Mouse (Mus musculus) MEL (cell line): ENCODE measurements around the gene Szrd1. TPM values are rescaled to one million over a fixed set of nuclear protein-coding genes. Genes with fewer than 3 reads are reported as not detected.

ENCODE experiments used
- DNase-seq: peaks from one replicate; pipeline ENCODE4 v3.0.0; 2011; ENCODE audit warnings: low read depth, low spot score
- H3K27ac ChIP-seq: 2 replicates; pipeline ENCODE4 v1.5.1; 2012; ENCODE audit warnings: low read depth, mild to moderate bottlenecking, control low read depth, low read length, moderate library complexity; ENCODE audit not compliant: control insufficient read depth
- H3K27me3 ChIP-seq, 2 experiments: fragments of 150-350 bp in 1 of 2; sonication (generic) in 1 of 2; 2 replicates each; pipeline ENCODE4 v1.6.1; 2012; ENCODE audit warnings: low read length in 2 of 2, mild to moderate bottlenecking in 2 of 2, improper control_type of control experiment in 1 of 2, moderate library complexity in 1 of 2; ENCODE audit not compliant: insufficient read depth in 2 of 2, control insufficient read depth in 1 of 2
- H3K36me3 ChIP-seq, 2 experiments: 2 replicates each; pipeline ENCODE4 v1.6.1; 2012 to 2014; ENCODE audit warnings: low read length in 2 of 2, improper control_type of control experiment in 1 of 2, inconsistent platforms in 1 of 2, mild to moderate bottlenecking in 1 of 2; ENCODE audit not compliant: insufficient read depth in 2 of 2, control insufficient read depth in 1 of 2
- H3K4me1 ChIP-seq, 2 experiments: fragments of 150-350 bp in 1 of 2; sonication (generic) in 1 of 2; 2 replicates each; pipeline ENCODE4 v1.6.1; 2012; ENCODE audit warnings: low read length in 2 of 2, improper control_type of control experiment in 1 of 2, mild to moderate bottlenecking in 1 of 2; ENCODE audit not compliant: insufficient read depth in 2 of 2, control insufficient read depth in 1 of 2
- H3K4me3 ChIP-seq, 2 experiments: fragments of 150-350 bp in 1 of 2; sonication (generic) in 1 of 2; 2 replicates each; pipeline ENCODE4 v1.5.1; 2012; ENCODE audit warnings: low read depth in 2 of 2, low read length in 2 of 2, mild to moderate bottlenecking in 2 of 2, moderate library complexity in 2 of 2, control low read depth in 1 of 2, improper control_type of control experiment in 1 of 2; ENCODE audit not compliant: control insufficient read depth in 1 of 2, insufficient read depth in 1 of 2
- H3K79me2 ChIP-seq: 2 replicates; pipeline ENCODE4 v1.6.1; 2012; ENCODE audit warnings: mild to moderate bottlenecking, low read length, moderate library complexity; ENCODE audit not compliant: control insufficient read depth, poor library complexity, insufficient read depth
- H3K9ac ChIP-seq: 2 replicates; pipeline ENCODE4 v1.6.1; 2012; ENCODE audit warnings: low read depth, mild to moderate bottlenecking, control low read depth, low read length, moderate library complexity; ENCODE audit not compliant: control insufficient read depth, poor library complexity, severe bottlenecking
- H3K9me3 ChIP-seq: fragments of 150-350 bp; sonication (generic); replicated peaks from 2 replicates; pipeline ENCODE4 v1.6.1; 2012; ENCODE audit warnings: mild to moderate bottlenecking, low read length, improper control_type of control experiment, moderate library complexity; ENCODE audit not compliant: insufficient read depth
- BHLHE40 ChIP-seq: IDR thresholded peaks from 2 replicates; pipeline ENCODE4 v1.6.1; 2012; ENCODE audit warnings: low read depth, mild to moderate bottlenecking, inconsistent platforms, low read length, improper control_type of control experiment, borderline replicate concordance
- CHD1 ChIP-seq: IDR thresholded peaks from 2 replicates; pipeline ENCODE4 v1.6.1; 2012; ENCODE audit warnings: low read depth, mild to moderate bottlenecking, inconsistent platforms, low read length, improper control_type of control experiment
- CHD2 ChIP-seq: IDR thresholded peaks from 2 replicates; pipeline ENCODE4 v1.6.1; 2011; ENCODE audit warnings: low read length, improper control_type of control experiment
- E2F4 ChIP-seq: IDR thresholded peaks from 2 replicates; pipeline ENCODE4 v1.6.1; 2011; ENCODE audit warnings: low read depth, low read length, improper control_type of control experiment, borderline replicate concordance
- ELF1 ChIP-seq: IDR thresholded peaks from 2 replicates; pipeline ENCODE4 v1.6.1; 2014; ENCODE audit warnings: low read depth, mild to moderate bottlenecking, inconsistent platforms, low read length, improper control_type of control experiment, moderate library complexity
- EP300 ChIP-seq, 2 experiments: IDR thresholded peaks; 2 replicates each; pipeline ENCODE4 v1.6.1; 2011; ENCODE audit warnings: improper control_type of control experiment in 2 of 2, low read length in 2 of 2, low read depth in 1 of 2, mild to moderate bottlenecking in 1 of 2
- GABPA ChIP-seq: IDR thresholded peaks from 2 replicates; pipeline ENCODE4 v1.6.1; 2012; ENCODE audit warnings: low read depth, mild to moderate bottlenecking, inconsistent platforms, low read length, improper control_type of control experiment, moderate library complexity
- JUND ChIP-seq: IDR thresholded peaks from 2 replicates; pipeline ENCODE4 v1.6.1; 2011; ENCODE audit warnings: low read depth, mild to moderate bottlenecking, improper control_type of control experiment, low read length
- MAFK ChIP-seq: IDR thresholded peaks from 2 replicates; pipeline ENCODE4 v1.6.1; 2011; ENCODE audit warnings: low read depth, mild to moderate bottlenecking, low read length, improper control_type of control experiment, borderline replicate concordance
- MAX ChIP-seq: IDR thresholded peaks from 2 replicates; pipeline ENCODE4 v1.6.1; 2011; ENCODE audit warnings: low read length, improper control_type of control experiment
- MEF2A ChIP-seq: IDR thresholded peaks from 2 replicates; pipeline ENCODE4 v1.6.1; 2014; ENCODE audit warnings: low read depth, mild to moderate bottlenecking, inconsistent platforms, low read length, improper control_type of control experiment; ENCODE audit not compliant: poor library complexity, insufficient replicate concordance, severe bottlenecking; ENCODE audit errors: extremely low read depth
- MXI1 ChIP-seq: IDR thresholded peaks from 2 replicates; pipeline ENCODE4 v1.6.1; 2011; ENCODE audit warnings: mild to moderate bottlenecking, low read depth, low read length, improper control_type of control experiment
- MYB ChIP-seq: IDR thresholded peaks from 2 replicates; pipeline ENCODE4 v1.6.1; 2011; ENCODE audit warnings: mild to moderate bottlenecking, low read depth, low read length, improper control_type of control experiment
- MYC ChIP-seq: IDR thresholded peaks from 2 replicates; pipeline ENCODE4 v1.6.1; 2011; ENCODE audit warnings: low read depth, mild to moderate bottlenecking, low read length, improper control_type of control experiment, moderate library complexity
- NELFE ChIP-seq: IDR thresholded peaks from 2 replicates; pipeline ENCODE4 v1.6.1; 2011; ENCODE audit warnings: low read depth, low read length, improper control_type of control experiment
- NRF1 ChIP-seq: IDR thresholded peaks from 2 replicates; pipeline ENCODE4 v1.6.1; 2014; ENCODE audit warnings: low read depth, mild to moderate bottlenecking, inconsistent platforms, low read length, improper control_type of control experiment, moderate library complexity; ENCODE audit not compliant: poor library complexity, insufficient read depth, severe bottlenecking
- POLR2AphosphoS2 ChIP-seq: IDR thresholded peaks from 2 replicates; pipeline ENCODE4 v1.6.1; 2011; ENCODE audit warnings: low read length, improper control_type of control experiment
- RAD21 ChIP-seq: IDR thresholded peaks from 2 replicates; pipeline ENCODE4 v1.6.1; 2011; ENCODE audit warnings: mild to moderate bottlenecking, low read depth, low read length, improper control_type of control experiment
- RCOR1 ChIP-seq: IDR thresholded peaks from 2 replicates; pipeline ENCODE4 v1.6.1; 2012; ENCODE audit warnings: low read depth, mild to moderate bottlenecking, inconsistent platforms, low read length, improper control_type of control experiment
- SMC3 ChIP-seq: IDR thresholded peaks from 2 replicates; pipeline ENCODE4 v1.6.1; 2011; ENCODE audit warnings: low read depth, low read length, improper control_type of control experiment
- USF1 ChIP-seq: IDR thresholded peaks from 2 replicates; pipeline ENCODE4 v1.6.1; 2014; ENCODE audit warnings: low read depth, mild to moderate bottlenecking, inconsistent platforms, low read length, improper control_type of control experiment, moderate library complexity
- USF2 ChIP-seq, 2 experiments: IDR thresholded peaks; 2 replicates each; pipeline ENCODE4 v1.6.1; 2011 to 2012; ENCODE audit warnings: improper control_type of control experiment in 2 of 2, low read length in 2 of 2, borderline replicate concordance in 1 of 2, inconsistent platforms in 1 of 2, low read depth in 1 of 2, mild to moderate bottlenecking in 1 of 2; ENCODE audit not compliant: insufficient read depth in 1 of 2
- ZKSCAN1 ChIP-seq: IDR thresholded peaks from 2 replicates; pipeline ENCODE4 v1.6.1; 2012; ENCODE audit warnings: low read depth, mild to moderate bottlenecking, inconsistent platforms, low read length, improper control_type of control experiment, moderate library complexity
- ZNF384 ChIP-seq: IDR thresholded peaks from 2 replicates; pipeline ENCODE4 v1.6.1; 2012; ENCODE audit warnings: low read depth, mild to moderate bottlenecking, inconsistent platforms, low read length, improper control_type of control experiment
- polyA plus RNA-seq, 2 experiments: library from polyadenylated mRNA; stranded (reverse) in 1 of 2; unstranded in 1 of 2; fragments of >175 nt in 1 of 2; fragments of >200 nt in 1 of 2; gene quantifications; 2 replicates each; pipeline versions ENCODE4 v1.2.1 to v1.2.4; 2012; ENCODE audit warnings: low replicate concordance in 2 of 2, low read depth in 1 of 2; ENCODE audit not compliant: insufficient read length in 2 of 2, insufficient read depth in 1 of 2, missing spikeins in 1 of 2
- total RNA-seq: library from RNA; depleted of rRNA; stranded (reverse); fragments of 300-350 nt; gene quantifications from 2 replicates; pipeline ENCODE4 v1.2.3, GENCODE M21; 2012

Gene Szrd1
- total and polyA plus RNA-seq, 3 experiments: 63.0 to 137 TPM; not detected in 1

- Histone ChIP-seq H3K79me2 (no peaks in the 10 kb centered on the region; the same call in 1 of the 2 replicates), H3K27me3 (no peaks in the 10 kb centered on the region), H3K4me1 (no peaks in the 10 kb centered on the region), H3K36me3 (peaks cover 0 to 4% of the 10 kb centered on the region in 2 experiments; a peak in 2 of 4 replicates), H3K4me3 (no peak overlapping the region), H3K9ac (no peak overlapping the region), H3K27ac (no peak overlapping the region), H3K9me3 (no peaks in the 10 kb centered on the region)
- no peak for DNase-seq
- TF ChIP-seq MAFK (no peak), MYC (no peak), EP300 (IDR thresholded peaks at IDR 0.05; ENCODE audit: low read depth in 1 of 2, low read length in 2 of 2) (no peak), ELF1 (no peak), RCOR1 (no peak), MEF2A (no peak), MYB (no peak), E2F4 (no peak), CHD1 (no peak), BHLHE40 (no peak), CHD2 (no peak), NELFE (no peak), USF2 (IDR thresholded peaks at IDR 0.05; ENCODE audit: borderline replicate concordance in 1 of 2, insufficient read depth in 1 of 2, low read depth in 1 of 2, low read length in 2 of 2) (no peak), ZNF384 (no peak), USF1 (no peak), SMC3 (no peak), GABPA (no peak)
- TF ChIP-seq, all 39 proteins: peak for 0
Measured at GRCm38 (mm10) chr4:141176328-141176838, 36.8 kb upstream of the Szrd1 start.

GRCm38 (mm10) chr4:141175783-141176182, 36.2 kb upstream of the Szrd1 start:
- H3K9me3 ChIP-seq: no peaks in the 10 kb centered on the region
- no peak overlapping the region for H3K9ac ChIP-seq
- H3K4me3 ChIP-seq: no peak overlapping the region
- TF ChIP-seq MAFK (no peak), RAD21 (no peak), NELFE (no peak), RCOR1 (no peak), MAX (no peak), MEF2A (no peak), NRF1 (no peak), SMC3 (no peak), ZKSCAN1 (no peak), JUND (no peak), GABPA (no peak), MXI1 (no peak), CHD1 (no peak), ZNF384 (no peak), POLR2AphosphoS2 (no peak)
- TF ChIP-seq, all 39 proteins: peak for 0
- peaks cover 0 to 7% of the 10 kb centered on the region in 2 experiments; a peak in 2 of 4 replicates for H3K36me3 ChIP-seq
- no peak overlapping the region for H3K27ac ChIP-seq
- H3K27me3 ChIP-seq: no peaks in the 10 kb centered on the region
- H3K4me1 ChIP-seq: no peaks in the 10 kb centered on the region
- no peak for DNase-seq
- H3K79me2 ChIP-seq: no peaks in the 10 kb centered on the region
